Mouse (Mus musculus): ENCODE results near the gene Fam50b. TPM values are rescaled to one million over a fixed set of nuclear protein-coding genes. Genes with fewer than 3 reads are reported as not detected.

The Fam50b gene
- total RNA-seq (2023) = not detected in 4 replicates

DNA sequence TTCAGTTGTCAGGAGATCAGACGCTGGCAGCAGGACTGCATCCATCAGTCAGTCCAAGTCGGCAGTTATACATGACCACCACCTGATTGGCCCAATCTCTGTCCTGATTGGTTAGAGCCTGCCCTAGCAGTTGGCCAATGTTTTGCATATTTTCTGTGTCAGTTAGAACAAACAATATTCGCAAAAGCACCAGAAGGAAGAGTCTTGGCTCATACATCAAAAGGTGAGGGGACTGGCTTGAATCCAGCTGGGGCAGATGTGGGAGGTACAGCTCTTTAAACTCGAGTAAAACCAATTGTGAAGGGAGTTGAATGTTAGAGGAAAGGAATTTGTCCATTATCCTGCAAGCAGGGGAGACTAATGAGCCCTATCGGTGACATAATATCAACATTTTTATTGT, at the start of gene Fam50b:
TSS of gene Fam50b (plus strand) at position 165 of the 400 bp plus-strand sequence.

Other genes with a start within 250 kb of the Fam50b start
- 156 to 181 TPM (median 174 TPM) in 4 replicates for gene Pxdc1, start 81.4 kb upstream of the Fam50b start, total RNA-seq (2023)
- 160 to 195 TPM (median 174 TPM) in 4 replicates for gene Prpf4b, start 140.5 kb downstream of the Fam50b start, total RNA-seq (2023)
- 0.39 TPM in 1 of 4 replicates, not detected in the others for gene Fam217a, start 189.5 kb downstream of the Fam50b start, total RNA-seq (2023)
- not detected in 4 replicates for gene 4933417A18Rik, start 189.6 kb downstream of the Fam50b start, total RNA-seq (2023)
- not detected in 4 replicates for gene Eci3, start 229.0 kb downstream of the Fam50b start, total RNA-seq (2023)

All from B cell, adult 62 days (primary cell).